Mouse (Mus musculus): Measurements from ENCODE around the gene Ckm. TPM values are rescaled to one million over a fixed set of nuclear protein-coding genes. Genes with fewer than 3 reads are reported as not detected.

The Ckm gene
- polyA plus RNA-seq, 1 experiment, result 1,561 TPM

DNA sequence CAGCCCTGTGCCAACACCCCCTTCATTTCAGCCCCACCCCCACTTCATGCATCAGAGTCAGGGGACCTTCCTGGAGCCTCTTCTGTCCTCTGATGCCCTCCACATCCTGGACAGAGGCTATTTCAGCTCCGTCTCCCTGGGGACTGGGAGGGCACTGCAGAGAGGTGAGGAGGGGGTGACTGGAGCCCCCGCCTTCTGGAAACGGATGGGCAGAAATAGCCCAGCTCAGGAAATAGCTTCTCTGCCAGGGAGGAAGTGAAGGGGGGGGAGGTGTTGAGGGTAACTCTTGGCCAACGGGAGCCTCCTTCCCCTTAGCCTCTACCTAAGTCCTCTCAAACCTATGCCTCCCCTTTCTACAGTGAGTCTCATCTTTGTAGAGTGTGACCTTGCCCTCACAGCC is 67.8 kb downstream of the Ckm start:
- TF ChIP-seq TCF3 (IDR thresholded peaks at IDR 0.05; ENCODE audit: insufficient read length, low read depth) (no peak), MYOD1 (IDR thresholded peaks at IDR 0.05; ENCODE audit: control insufficient read depth in 1 of 3, insufficient read length in 2 of 3, low read depth in 2 of 3) (no peak)
- Histone ChIP-seq H3K27me3 (ENCODE audit: control insufficient read depth, insufficient read depth, insufficient read length) (peaks cover 51% of the 10 kb centered on the region), H3ac (ENCODE audit: control insufficient read depth, insufficient read length) (no peak overlapping the region), H3K4me2 (ENCODE audit: low read depth) (no peak overlapping the region), H3K4me3 (no peak overlapping the region), H3K36me3 (ENCODE audit: control insufficient read depth, insufficient read depth) (no peaks in the 10 kb centered on the region), H3K79me2 (ENCODE audit: control insufficient read depth, insufficient read depth) (no peaks in the 10 kb centered on the region)

Other genes starting within 250 kb of the Ckm start
- gene Gipr, start 238.6 kb upstream of the Ckm start, polyA plus RNA-seq (2012; fragmentation: generic; extraction: Trizol), result 0.48 TPM
- gene Eml2, start 228.4 kb upstream of the Ckm start, polyA plus RNA-seq (2012; fragmentation: generic; extraction: Trizol), result 47.7 TPM
- gene Gpr4, start 192.2 kb upstream of the Ckm start, polyA plus RNA-seq (2012; fragmentation: generic; extraction: Trizol), result 0.10 TPM
- gene Opa3, start 176.4 kb upstream of the Ckm start, polyA plus RNA-seq (2012; fragmentation: generic; extraction: Trizol), result 29.8 TPM
- 189 TPM for gene Vasp, start 133.0 kb upstream of the Ckm start, polyA plus RNA-seq (2012; fragmentation: generic; extraction: Trizol)
- gene Ppm1n, start 124.7 kb upstream of the Ckm start, polyA plus RNA-seq (2012; fragmentation: generic; extraction: Trizol), result 0.42 TPM
- 340 TPM for gene Rtn2, start 122.2 kb upstream of the Ckm start, polyA plus RNA-seq (2012; fragmentation: generic; extraction: Trizol)
- gene Fosb, start 94.7 kb upstream of the Ckm start, polyA plus RNA-seq (2012; fragmentation: generic; extraction: Trizol), result 0.82 TPM
- gene Ercc1, start 60.0 kb upstream of the Ckm start, polyA plus RNA-seq (2012; fragmentation: generic; extraction: Trizol), result 83.1 TPM
- 13.7 TPM for gene Cd3eap, start 45.3 kb upstream of the Ckm start, polyA plus RNA-seq (2012; fragmentation: generic; extraction: Trizol)
- gene Ppp1r13l, start 45.0 kb upstream of the Ckm start, polyA plus RNA-seq (2012; fragmentation: generic; extraction: Trizol), result 36.0 TPM
- gene Ercc2, start 22.8 kb upstream of the Ckm start, polyA plus RNA-seq (2012; fragmentation: generic; extraction: Trizol), result 11.5 TPM
- 3.5 TPM for gene Klc3, start 672 bp upstream of the Ckm start, polyA plus RNA-seq (2012; fragmentation: generic; extraction: Trizol)
- 18.2 TPM for gene Mark4, start 54.0 kb downstream of the Ckm start, polyA plus RNA-seq (2012; fragmentation: generic; extraction: Trizol)
- gene Exoc3l2, start 58.6 kb downstream of the Ckm start, polyA plus RNA-seq (2012; fragmentation: generic; extraction: Trizol), result not detected
- 7.8 TPM for gene Bloc1s3, start 103.6 kb downstream of the Ckm start, polyA plus RNA-seq (2012; fragmentation: generic; extraction: Trizol)
- 57.3 TPM for gene Trappc6a, start 103.6 kb downstream of the Ckm start, polyA plus RNA-seq (2012; fragmentation: generic; extraction: Trizol)
- gene Nkpd1, start 113.1 kb downstream of the Ckm start, polyA plus RNA-seq (2012; fragmentation: generic; extraction: Trizol), result 0.06 TPM
- gene Ppp1r37, start 158.3 kb downstream of the Ckm start, polyA plus RNA-seq (2012; fragmentation: generic; extraction: Trizol), result 48.4 TPM
- 1.5 TPM for gene Zfp296, start 172.5 kb downstream of the Ckm start, polyA plus RNA-seq (2012; fragmentation: generic; extraction: Trizol)
- 89.8 TPM for gene Gemin7, start 172.8 kb downstream of the Ckm start, polyA plus RNA-seq (2012; fragmentation: generic; extraction: Trizol)
- gene Clasrp, start 199.7 kb downstream of the Ckm start, polyA plus RNA-seq (2012; fragmentation: generic; extraction: Trizol), result 14.8 TPM
- gene Relb, start 224.7 kb downstream of the Ckm start, polyA plus RNA-seq (2012; fragmentation: generic; extraction: Trizol), result 25.7 TPM

Measured in myocyte (in vitro differentiated cells).